Mouse (Mus musculus) c-Kit-negative CD71-positive TER-119-positive erythroid progenitor cells, embryonic 14.5 days (primary cell): ENCODE results near the gene Gm20422.

Experiments
- DNase-seq: peaks from one replicate; pipeline ENCODE4 v3.0.0-alpha.2; 2013; ENCODE audit warnings: low read depth, low spot score

The Gm20422 gene

DNA sequence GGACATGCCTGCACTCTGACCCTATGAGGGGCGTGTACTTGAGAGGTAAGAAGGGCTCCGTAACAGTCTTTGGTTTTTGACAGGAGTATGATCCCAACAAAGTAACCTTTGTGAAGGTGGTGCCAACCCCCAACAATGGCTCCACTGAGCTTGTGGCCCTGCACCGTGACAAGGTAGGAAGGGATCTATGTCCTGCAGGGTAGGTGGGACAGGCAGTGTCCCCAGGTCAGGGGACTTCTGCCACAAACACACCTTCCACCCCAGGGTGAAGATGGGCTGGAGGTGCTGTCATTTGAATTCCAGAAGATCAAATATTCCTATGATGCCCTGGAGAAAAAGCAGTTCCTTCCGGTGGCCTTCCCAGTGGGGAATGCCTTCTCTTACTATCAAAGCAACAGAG, 19.0 kb upstream of the Gm20422 start:
- DNase-seq, result no peak

DNA sequence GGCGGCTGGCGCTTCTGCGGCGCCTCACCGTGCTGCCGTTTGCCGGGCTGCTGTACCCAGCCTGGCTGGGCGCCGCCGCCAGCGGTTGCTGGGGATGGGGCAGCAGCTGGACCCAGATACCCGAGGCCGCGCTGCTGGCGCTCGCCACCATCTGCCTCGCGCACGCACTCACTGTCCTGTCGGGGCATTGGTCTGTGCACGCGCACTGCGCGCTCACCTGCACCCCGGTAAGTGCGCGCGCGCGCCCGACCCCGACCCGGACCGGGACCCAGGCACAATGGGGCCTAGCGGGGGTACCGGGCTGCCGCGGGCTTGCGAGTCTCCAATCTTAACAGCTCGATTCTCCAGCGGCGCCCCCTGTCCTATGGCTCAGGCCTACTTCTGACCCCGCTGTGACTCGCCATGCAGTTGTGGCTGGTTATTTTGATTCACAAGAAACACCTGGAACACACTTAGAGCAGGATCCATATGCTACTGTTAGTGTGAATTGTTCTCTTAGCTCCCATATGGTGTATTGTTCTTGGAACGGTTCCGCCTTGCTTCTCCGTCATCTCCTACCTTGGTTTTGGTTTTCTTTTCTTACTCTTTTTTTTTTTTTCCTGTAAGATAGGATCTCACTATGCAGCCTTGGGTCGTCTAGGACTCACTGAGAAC, 16.9 kb upstream of the Gm20422 start:
- DNase-seq, result no peak

DNA sequence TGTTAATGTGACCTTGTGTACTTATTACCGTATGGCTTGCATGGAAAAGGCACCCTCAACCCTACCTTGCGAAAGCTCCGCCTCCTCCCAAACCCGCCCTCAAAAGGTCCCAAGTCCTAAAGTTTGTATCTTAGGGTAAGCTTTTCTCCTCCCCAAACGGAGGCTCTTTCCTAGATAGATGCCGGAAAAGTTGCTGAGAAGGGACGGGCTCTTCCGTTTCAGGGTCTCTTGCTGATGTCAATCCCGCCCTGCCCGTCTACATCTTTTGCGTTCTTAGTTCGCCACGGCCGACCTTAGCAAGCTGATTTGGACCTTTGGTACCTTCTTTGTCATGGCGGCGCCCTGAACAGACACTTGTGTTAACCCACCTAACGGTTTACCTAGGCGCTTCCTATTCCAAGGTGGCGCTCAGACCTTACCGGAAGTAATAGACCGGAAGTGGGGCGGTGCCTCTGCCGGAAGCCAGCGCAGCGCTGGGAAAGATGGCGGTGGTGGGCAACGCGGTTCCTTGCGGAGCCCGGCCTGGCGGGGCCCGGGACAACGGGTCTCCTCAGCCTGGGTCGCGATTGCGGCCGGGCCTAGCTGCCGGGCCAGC, 16.2 kb upstream of the Gm20422 start, which contains the start of the genes Atp13a1 and Zfp866:
Atp13a1 (plus strand) TSS at position 391 of the 595 bp plus-strand sequence.
Zfp866 (minus strand) TSS at position 406 of the 595 bp plus-strand sequence.
- DNase-seq, result peak; percentile 83

DNA sequence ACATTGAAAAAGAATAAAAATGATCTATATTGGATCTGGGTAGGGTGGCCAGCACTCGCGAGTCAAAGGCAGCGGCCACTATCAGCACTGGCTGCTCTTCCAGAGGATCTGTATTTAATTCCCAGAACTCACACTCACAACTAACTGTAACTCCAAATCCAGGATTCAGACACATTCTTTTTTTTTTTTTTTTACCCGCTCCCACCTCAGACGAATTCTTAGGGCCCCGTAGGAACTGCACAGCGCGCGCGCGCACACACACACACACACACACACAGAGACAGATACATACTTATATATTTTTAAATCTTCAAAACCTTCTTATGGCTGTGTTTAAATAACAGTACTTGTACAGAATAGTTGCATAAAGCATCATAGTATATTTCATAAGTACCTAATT, 15.7 kb upstream of the Gm20422 start:
- DNase-seq, result no peak

DNA sequence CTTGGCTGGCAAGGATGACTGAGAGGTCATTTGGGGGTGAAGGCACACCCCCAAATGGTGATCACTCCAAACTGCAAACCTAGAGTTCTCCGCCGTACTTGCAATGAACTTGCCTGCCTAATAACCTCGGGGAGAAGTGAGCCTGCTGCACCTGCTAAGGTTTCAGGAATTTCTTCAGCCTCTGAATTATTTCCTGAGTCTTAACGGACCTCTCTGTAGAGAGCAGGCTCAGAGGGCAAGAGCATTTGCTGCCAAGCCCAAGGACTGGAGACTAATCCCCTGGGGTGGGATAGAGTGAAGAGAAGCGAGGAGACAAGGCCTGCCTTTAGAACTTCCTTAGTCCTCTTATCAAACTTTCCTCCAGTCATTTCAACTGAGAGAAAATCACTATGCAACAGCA, 15.0 kb upstream of the Gm20422 start:
- no peak for DNase-seq

DNA sequence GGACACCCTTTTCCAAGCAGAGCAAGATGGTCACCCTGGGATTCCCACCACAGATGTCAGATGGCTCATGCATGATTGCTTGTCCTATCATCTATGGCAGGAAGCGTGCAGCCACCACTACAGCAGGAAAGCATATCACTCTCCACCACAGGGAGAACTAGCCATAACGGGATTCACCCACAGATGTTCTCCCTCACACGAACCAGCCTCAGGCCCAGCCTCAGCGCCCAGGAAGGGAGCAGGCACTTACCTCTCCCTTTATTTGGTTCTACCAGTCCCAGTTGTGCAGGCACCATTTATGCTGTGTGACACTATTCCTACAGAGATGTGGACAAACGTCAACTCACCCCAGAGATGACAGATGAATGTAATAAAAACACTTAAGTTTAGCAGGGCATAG, 14.4 kb upstream of the Gm20422 start:
- DNase-seq, result no peak

DNA sequence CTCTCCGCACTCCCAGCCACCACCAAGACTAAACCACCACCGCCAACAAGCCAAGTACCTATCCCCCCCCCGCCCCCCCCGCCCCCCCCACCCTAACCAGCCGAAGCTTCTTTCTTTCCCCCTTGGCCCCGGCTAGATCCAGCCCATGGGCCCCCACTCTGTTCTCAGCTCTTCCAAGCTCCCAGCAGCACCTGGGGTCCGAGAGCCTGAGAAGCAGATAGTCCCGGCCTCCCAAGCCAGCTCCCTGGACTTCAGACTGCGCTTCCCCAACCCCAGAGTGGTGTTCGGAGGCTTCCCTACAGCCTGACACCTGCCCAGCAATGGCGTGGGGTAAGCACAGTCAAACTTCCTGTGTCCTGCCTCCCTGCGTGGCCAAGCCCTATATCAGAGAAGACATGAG, 2.4 kb upstream of the Gm20422 start:
- no peak for DNase-seq

DNA sequence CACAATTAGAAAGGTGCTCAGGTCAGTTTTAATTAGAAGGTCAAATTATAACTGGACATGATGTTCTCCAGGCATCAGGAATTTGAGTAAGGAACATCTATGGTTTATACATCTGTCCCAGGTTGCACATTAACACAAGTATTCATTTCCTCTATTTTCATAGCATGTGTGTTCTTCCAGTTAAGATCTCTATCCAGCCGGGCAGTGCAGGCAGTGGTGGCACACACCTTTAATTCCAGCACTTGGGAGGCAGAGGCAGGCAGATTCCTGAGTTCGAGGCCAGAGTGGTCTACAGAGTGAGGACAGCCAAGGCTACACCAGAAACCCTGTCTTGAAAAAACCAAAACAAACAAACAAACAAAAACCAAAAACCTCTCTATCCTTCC, 456 bp upstream of the Gm20422 start:
- DNase-seq, result no peak

DNA sequence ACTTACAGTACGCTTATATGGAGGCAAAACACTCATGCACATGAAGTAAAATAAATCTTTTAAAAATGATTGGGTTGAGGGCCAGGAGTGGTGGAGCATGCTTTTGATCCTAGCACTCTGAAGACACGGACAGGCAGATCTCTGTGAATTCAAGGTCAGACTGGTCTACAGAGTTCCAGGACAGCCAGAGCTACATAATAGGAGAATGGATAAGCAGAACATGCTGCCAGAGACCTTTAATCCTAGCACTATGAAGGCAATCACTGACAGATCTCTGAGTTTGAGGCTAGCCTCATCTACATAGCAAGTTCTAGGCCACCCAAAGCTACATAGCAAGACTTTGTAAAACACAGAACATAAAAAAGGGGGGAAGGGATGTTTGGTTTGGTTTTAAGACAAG, 2.6 kb downstream of the Gm20422 start:
- DNase-seq, result no peak

DNA sequence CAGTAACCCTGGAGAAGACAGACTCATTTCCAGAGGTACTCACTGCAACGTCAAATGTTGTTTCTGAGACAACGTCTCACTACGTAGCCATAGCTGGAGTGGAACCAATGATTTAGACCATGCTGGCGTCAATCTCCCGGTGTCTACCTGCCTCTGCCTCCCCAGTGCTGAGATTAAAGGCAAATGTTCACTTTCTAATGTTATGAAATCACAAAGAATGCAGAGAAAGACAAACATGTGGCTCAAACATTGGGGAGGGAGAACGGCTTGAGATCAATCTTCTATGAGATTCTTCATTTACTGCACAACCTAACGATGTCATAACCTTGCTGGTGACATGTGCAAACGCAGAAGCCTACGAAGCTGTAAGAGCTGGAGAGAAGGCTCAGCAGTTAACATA, 3.5 kb downstream of the Gm20422 start:
- DNase-seq, result no peak

DNA sequence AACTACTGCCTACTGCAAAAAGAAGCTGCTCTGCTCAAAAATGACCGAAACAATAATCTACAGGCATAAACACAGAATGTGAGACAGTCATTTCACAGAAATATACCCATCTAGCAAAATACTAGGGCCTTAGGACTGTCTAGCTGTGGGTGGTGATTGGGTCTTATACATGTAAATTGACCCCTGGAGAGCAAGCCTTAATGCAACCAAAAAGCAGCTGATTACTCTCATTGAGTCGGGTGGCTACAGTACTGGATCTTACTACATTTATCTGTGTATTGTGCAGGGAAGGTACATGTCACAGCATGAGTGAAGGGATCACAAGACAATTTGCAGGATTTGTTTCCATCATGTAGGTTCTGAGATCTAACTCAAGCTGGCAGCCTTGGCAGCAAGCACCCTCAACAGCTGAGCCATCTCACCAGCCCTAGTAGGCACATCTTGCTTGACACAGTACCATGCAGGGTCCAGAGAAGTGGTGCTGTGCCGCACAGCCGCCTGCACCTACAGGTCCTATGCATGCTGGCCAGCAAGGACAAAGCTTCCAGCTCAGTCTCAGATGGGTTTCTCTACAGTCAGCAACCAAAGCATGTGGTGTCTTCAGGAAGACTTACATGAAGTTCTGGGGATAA, 12.8 kb downstream of the Gm20422 start:
- DNase-seq, result no peak

DNA sequence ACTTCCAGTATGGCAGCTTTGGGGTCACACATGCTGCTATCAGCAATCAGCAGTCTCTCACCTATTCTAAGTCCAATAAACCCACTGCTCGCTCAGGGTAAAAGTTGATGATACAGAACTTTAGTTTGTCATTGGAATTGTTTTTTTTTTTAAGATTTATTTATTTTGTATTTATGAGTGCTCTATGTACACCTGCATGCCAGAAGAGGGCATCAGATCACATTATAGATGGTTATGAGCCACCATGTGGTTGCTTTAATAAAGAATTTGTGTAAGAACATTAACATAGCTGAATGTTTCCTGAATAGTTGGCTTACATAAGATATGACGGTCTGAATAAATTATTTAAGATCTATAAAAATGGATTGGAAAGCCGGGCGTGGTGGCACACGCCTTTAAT, 16.4 kb downstream of the Gm20422 start:
- no peak for DNase-seq

DNA sequence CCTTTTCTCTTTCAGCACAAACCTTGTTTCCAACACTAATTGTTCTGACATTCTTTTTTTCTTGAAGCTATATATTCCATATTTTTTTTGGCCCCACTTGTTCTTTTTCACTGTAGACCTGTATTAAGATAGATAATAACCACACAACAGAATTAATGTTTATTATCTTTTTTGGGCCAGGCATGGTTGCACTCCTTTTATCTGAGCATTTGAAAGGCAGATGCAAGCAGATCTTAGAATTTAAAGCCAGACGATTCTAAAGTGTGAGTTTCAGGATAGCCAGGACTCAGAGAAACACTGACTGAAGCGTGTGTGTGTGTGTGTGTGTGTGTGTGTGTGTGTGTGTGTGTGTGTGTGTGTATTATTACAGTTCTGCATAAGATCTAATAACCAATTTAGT, 22.2 kb downstream of the Gm20422 start:
- no peak for DNase-seq

DNA sequence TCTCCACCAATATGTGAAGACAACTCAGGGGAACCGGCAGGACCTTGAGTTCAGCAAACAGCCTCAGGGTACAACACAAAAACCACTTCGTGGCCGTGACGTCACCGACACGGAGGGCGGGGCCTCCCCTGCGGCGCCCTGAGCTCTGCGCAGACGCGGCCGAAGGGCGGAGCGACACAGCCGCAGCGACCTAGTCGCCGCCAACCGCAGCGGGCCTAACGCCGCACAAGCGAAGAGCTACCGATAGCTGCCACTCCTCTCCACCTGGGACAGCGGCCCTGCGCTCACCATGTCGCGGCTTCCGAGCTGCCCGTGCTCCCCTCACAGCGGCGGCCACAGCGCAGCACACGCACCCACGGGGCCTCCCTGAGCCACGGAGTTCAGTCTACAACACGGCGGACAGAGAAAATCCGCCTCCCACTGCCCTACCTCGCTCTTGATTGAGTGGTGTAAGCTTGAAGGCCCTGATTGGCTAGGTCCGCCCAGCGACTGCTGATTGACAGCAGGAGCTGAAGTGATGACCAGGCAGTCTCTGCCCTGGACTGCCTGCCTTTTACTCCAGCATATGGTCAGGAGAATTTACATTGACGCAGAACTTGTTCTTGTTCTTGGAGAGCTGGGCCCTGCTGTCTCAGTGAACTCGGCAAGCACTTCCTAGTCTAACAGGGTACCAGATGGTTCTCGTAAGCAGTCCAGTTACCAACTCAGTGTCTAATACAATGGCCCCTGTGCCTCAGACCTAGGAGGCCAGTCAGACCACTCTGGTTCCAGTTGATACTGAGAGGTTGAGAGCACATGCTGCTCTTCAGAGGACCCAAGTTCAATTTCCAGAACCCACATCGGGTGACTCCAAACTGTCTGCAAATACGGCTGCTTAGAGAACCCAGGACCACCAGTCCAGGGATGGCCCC, 24.9 kb downstream of the Gm20422 start, which contains the start of gene Zfp963:
Zfp963 (minus strand) TSS at position 427 of the 911 bp plus-strand sequence.
- DNase-seq, result peak; percentile 92

DNA sequence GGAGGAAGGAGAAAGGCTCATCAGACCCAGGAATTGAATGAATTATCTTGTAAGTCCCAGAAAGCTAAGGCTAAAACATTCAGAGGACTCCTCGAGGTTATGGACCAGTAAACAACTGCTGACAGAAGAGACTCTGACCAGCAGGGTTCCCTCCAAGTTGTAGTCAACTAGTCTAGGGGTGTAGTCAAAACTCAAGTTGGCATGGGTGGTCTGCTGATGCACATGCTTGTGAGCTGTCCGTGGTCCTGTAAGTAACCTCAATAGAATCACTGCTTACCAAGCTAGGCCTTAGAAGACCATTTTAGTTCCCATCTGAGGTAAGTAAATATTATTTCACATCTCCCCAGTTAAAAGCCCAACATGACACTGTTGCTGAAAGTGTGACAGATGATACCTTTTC, 33.5 kb downstream of the Gm20422 start:
- no peak for DNase-seq

DNA sequence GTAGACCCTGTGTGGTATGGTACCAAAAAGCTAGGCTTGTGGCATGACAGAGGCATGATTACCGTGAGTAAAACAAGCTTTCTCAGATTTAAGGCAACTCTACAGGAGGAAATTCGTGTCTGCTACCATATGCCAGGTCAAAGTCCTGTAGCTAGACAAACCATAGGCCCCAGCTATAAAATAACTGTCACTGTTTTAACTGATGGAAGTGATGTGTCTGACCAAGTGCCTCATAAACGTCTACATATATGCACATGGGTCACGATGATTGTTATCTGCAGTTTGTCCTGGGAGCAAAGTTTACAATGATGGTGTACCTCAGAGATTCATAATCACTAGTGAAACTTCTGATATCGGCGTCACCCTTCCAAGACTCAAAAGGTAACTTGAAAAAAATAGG, 33.9 kb downstream of the Gm20422 start:
- no peak for DNase-seq

DNA sequence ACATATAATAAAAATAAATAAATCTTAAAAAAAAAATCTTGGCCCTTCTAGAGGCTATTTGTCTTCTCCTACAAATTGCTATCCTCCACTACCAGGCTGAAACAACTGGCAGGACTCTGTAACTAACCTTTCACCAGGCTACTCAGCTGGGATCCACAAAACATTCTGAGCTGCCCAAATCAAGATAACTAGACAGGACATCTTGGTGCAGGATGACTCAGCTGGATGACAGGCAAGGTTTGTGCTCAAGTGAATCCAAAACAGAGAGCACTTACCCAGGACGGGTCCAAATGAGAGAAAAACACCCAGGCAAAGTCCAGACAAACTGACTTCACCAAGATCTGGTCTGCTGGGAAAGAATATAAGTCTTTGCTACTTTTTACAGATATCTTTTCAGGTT, 39.2 kb downstream of the Gm20422 start:
- DNase-seq, result no peak

DNA sequence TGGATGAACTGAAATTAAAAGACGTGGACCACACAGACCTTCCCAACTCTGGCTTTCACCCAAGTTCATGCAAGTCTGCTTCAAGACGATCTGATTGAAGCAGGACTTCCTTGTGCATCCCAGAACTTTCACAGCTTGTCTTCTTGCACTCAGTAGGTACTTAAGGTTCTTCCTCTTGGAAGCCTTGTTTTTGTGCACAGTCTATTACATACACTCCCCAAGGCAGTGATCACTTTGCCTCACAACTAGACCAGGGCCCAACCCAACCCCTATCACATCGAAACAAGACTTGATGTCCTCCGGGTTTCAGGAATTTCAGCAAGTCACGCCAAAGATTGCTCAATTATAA, 57.5 kb downstream of the Gm20422 start:
- no peak for DNase-seq

DNA sequence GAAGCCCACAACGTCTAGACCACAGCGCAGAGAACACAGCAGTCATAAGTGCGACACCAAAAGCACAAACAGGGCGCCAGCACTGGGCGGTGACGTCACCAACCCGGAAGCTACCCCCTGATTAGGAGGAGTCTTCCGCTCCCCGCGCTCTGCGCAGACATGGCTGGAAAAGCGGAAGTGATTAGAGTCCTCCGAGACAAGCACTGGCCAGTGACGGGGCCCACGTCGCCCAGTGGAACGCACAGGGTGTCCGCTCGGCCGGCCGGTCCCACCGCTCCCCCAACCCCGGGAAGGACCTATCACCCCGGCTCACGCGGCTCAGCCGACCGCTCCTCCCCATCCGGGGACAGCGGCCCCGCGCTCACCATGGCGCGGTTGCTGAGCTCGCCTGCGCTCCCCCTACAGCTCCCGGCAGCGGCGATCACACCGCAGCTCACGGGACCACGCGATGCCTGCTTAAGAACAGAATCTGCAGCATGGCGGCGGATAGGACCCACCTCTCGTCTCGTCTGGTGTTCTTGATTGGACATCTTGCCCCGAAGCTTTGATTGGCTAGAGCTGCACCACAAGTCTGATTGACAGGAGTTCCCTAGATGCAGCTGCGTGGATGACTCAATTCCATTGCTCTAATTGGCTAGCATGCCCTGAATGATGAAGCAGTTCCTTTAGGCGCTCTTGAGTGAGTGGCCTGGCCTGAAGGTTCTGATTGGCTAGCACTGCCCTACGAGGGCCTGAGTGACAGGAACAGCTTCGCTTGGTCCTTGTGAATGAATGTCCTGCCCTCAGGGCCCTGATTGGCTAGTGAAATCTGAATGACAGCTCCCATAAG, 58.1 kb downstream of the Gm20422 start:
- DNase-seq, result peak; percentile 98

DNA sequence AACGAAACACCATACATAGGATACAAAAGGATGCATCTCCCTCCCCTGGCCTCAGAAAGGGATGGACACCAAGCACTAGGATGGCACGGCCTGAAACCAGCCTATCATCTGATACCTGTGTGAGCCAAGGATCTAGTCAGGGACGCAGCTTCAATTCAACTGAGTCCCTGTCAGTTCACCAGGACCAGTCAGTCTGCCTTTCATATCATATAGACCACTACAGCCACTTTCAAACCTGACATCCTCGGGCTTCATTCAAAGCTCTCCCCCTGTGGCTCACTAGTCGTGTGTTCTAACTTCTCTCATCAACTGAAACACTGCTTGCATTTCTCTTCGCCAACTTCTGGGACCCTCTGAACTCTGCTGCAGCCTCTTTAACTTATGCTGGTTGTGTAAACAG, 59.3 kb downstream of the Gm20422 start:
- no peak for DNase-seq

DNA sequence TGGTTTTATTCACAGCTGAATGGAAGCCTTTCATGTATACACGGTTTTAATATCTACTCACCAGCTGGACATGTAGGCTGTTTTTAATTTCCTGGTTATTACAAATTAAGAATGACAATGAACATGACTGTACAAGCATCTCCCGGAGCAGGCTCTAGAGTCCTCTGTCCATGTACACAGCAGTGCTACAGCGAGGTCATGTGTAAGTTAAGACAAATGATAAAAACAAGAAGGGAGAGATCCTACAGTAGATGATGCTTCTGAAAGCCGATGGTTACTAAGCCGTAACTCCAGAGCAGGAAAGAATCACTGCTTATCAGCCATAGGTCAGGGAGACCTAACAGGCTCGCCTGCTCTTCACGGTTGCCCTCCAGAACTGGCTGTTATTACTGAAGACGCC, 61.2 kb downstream of the Gm20422 start:
- DNase-seq, result no peak
